Mouse (Mus musculus): ENCODE data around the gene ccdc198. TPM values are rescaled to one million over a fixed set of nuclear protein-coding genes. Genes with fewer than 3 reads are reported as not detected.
"Not testable (repeated sequence)": the region's sequence is repeated elsewhere in the genome, so short reads cannot be mapped to it uniquely, and the experiment has no call there.

The ccdc198 gene
- total RNA-seq, 2 experiments from 2014 or later: not detected

DNA sequence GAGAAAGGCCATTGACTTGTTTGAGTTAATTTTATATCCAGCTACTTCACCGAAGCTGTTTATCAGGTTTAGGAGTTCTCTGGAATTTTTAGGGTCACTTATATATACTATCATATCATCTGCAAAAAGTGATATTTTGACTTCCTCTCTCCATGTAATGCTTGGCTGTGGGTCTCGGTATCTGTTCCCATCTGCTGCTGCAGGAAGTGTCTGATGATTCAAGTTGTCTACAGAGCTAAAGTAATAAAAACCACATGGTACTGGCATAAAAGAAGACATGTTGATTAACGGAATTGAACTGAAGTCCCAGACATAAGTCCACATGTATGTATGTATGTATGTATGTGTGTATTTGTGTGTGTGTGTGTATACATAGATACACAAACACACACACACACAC lies 35.1 kb downstream of the ccdc198 start:
- intact Hi-C loops (cut with DNase I); DNase-seq (ENCODE audit: low spot score in 2 of 2): not testable (repeated sequence)

DNA sequence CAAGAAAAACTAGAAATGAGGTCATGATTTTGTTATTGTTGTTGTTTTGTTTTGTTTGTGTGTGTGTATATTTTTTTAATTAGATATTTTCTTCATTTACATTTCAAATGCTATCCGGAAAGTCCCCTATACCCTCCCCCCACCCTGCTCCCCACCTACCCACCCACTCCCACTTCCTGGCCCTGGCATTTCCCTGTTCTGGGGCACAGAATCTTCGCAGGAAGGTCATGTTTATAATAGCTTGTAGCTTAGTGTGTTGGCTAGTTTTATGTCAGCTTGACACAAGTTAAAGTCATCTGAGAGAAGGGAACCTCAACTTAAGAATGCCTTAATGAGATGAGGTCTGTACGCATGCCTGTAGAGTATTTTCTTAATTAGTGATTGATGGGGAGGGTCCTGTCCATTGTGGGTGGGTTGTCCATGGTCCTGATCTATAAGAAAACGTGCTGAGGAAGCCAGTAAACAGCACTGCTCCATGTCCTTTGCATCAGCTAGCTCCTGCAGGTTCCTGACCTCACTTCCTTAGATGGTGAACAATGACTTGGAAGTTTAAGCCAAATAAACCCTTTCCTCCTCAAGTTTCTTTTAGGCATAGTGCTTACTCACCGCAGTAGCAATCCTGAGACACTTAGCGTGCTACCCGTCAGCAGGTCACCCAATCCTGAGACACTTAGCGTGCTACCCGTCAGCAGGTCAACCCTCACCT lies 44.0 kb downstream of the ccdc198 start:
- DNase-seq (ENCODE audit: low spot score in 2 of 2): no peak
- intact Hi-C loops (cut with DNase I): no loop called here

DNA sequence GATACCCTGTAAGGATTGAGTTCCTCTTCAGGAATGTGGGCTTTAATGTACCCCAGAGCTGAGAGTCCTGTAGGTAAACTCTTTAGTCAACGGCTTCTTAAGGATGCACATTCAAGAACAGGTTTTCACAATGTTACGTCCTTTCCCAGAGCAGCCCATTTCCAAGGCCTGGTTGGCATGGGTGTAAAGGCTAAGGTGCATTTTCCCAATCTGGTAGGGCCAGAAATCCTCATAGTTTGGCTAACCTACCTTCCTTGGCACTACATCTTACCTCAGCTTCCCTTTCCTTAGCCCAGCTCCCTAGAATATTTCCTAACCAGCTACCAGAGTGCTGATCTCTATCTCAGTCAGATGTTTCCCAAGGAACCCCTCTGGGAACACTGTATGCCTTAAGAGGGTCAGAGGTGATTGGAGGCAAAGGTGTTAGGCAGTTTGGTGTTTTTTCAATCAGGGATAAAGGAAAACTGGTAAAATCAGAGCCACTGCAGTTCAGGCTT lies 48.2 kb downstream of the ccdc198 start:
- no peak for DNase-seq (ENCODE audit: low spot score in 2 of 2)
- intact Hi-C loops (cut with DNase I): no loop called here

DNA sequence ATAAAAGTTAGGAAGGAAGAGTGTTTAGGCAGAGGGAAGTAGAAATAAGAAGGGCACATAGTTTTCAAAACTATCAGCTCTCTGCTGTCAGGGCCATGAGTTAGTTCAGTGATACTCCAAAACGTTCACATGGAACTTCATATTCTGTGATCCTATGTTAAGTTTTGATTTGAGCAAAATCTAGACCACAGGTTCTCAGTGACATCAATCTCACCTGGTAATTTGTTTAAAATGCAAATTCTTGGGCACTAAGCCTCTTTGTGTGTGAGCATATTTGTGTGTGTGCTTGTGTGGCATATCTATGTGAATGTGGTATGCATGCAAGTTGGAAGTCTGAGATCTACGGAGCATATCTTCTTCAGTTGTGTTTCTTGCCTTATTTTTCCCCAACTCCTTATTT lies 59.0 kb downstream of the ccdc198 start:
- intact Hi-C loops (cut with DNase I): no loop called here
- no peak for DNase-seq (ENCODE audit: low spot score in 2 of 2)

DNA sequence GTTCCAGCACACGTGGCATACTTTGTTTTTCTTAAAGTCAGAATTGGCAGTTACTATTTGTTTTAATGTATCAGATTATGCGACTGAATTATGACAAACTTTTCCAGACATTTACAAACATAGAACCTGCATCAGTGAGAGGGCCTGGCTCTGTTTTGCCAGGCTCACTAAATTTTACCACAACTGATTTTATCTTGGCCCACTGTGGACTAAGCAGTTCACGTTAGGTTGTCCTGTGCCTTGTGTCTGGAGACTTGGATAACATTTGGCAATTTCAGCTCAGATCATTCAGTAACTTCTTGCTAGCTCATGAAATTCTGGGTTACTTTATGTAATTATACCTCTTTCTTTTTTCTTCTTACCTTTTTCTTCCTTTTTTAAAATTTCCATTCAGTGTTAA lies 65.5 kb downstream of the ccdc198 start:
- intact Hi-C loops (cut with DNase I): no loop called here
- DNase-seq (ENCODE audit: low spot score in 2 of 2): no peak

DNA sequence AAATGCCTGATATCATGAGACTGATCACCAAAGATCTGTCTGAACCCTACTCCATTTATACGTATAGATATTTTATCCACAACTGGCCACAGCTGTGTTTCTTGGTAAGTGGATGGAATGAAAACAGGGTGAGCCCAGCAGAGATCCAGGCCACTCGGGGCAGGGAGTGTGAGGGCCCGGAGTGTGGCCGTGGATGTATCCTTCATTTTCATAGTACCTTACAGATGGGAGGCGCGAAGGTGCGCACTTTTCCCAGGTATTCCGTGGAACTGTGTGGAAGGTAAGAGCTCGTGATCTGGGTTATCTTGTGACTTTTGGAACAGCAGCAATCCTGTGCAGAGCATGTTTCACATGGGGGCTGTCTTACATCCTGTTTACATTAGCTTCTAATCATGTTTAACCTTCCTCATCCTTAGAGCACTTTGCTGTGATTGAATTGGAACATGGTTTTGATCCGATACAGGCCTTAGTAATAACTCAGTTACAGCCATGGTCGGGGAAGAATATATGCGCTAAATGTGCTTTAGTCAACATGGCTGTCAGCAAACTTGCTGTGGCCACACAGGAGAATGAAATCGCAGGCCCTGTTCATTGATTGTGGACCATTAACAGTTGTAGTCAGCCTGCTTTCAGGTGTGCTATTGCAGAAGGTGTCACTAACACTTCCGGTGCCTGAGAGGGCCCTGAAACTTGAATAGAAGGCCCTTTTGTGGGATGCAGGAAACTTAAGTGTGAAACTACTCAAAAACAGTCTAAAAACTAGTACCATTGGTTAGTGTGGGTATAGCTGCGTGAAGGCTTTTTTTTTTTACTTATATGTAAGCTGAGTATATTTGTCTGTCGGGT lies 71.8 kb downstream of the ccdc198 start:
- intact Hi-C loops (cut with DNase I): loop anchor here (5.0 kb wide), 1 partner anchor 106 kb away; the partner anchor contains the start of genes Ap5m1 and Exoc5
- DNase-seq (ENCODE audit: low spot score in 2 of 2): no peak

DNA sequence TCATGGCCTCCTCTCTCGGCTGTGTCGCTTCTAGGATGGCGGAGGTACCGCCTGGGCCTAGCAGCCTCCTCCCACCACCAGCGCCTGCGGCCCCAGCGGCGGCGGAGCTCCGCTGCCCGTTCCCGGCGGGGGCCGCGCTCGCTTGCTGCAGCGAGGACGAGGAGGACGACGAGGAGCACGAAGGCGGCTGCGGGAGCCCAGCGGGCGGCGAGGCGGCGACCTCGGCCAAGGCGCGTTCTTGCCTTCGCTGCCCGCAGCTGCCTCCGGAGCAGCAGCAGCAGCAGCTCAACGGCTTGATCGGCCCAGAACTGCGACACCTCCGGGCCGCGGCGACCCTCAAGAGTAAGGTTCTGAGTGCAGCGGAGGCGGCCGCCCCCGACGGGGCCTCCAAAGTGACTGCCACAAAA lies 72.7 kb downstream of the ccdc198 start:
- peak; percentile 58 to 73 for DNase-seq (ENCODE audit: low spot score in 2 of 2)
- intact Hi-C loops (cut with DNase I): loop anchor here (5.0 kb wide), 1 partner anchor 105 kb away; the partner anchor contains the start of genes Ap5m1 and Exoc5

DNA sequence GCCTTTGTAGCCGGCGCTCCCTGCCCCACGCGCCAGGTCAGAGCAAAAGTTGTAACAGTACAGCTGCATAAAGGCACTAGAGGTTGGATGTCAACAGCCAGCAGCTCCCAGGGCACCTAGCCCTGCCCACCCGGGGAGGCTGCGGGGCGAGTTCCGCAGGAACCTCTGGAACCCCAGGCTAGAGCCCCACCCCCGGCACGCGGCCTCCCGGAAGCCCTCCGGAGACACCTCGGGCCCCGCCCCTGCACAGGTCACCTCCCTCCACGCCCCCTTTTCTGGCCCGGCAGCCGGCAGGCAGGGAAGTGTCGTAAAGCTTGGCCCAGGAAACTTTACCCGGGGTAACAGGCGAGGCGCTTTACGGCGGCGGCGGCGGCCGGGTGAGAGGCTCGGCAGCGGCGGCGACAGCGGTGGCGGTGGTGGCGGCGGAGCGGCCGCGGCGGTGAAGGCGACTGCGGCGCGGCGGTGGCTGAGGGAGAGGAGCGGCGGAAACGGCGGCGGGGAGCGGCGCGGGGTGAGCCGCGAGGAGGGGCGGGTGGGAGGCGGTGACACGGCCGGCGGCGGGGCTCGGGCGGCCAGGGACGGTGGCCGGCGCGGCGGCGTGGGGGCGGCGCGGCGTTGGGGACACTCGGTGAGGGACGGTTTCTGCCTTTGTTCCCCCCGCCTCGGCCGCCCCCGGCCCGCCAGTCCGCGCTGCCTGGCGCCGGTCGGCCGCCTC lies 73.2 kb downstream of the ccdc198 start, which contains the start of gene Naa30:
Naa30 (plus strand) TSS at position 360 of the 715 bp plus-strand sequence.
- intact Hi-C loops (cut with DNase I): loop anchor here (5.0 kb wide), 1 partner anchor 105 kb away; the partner anchor contains the start of genes Ap5m1 and Exoc5
- DNase-seq (ENCODE audit: low spot score in 2 of 2): peak; percentile 94 to 95

DNA sequence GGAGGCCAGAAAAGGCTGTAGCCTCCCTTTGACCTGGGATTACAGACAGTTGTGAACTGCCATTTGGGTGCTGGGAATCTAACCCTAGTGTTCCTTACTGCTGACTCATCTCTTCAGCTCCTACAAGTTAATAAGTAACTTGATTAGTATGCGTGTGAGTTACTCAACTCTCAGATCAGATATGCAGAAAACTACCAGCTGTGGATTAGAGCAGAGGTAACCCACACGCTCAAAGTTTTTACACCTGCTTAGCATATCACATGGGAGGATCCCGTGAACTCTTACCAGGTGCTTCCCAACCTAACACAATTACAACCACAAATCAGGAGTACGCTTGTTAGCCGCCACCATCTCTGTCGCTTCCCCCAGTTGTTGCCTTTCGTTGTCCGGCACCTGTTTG lies 74.0 kb downstream of the ccdc198 start:
- intact Hi-C loops (cut with DNase I): loop anchor here (5.0 kb wide), 1 partner anchor 104 kb away; the partner anchor contains the start of genes Ap5m1 and Exoc5

More for the DNA sequence above, 74.0 kb downstream of the ccdc198 start:
- DNase-seq (ENCODE audit: low spot score in 2 of 2): no peak

Other genes starting within 250 kb of the ccdc198 start
- 10 to 100 TPM; 19.9 to 24.6 TPM for gene Ap5m1, start 179.4 kb downstream of the ccdc198 start, total RNA-seq (2021)
- gene Exoc5, start 178.8 kb downstream of the ccdc198 start, total RNA-seq (2021): 10 to 100 TPM; 53.8 to 60.8 TPM
- 10 to 100 TPM; 31.5 to 39.0 TPM for gene Naa30, start 73.2 kb downstream of the ccdc198 start, total RNA-seq (2021)

Measured in left cerebral cortex, postnatal 36 days (tissue).